Mouse (Mus musculus): Measurements from ENCODE around the gene Krt17. TPM values are rescaled to one million over a fixed set of nuclear protein-coding genes. Genes with fewer than 3 reads are reported as not detected.

The Krt17 gene
- polyA plus RNA-seq, 2 experiments: 28.1 to 75.5 TPM

- Histone ChIP-seq H3K9ac (ENCODE audit: low read depth, low read length, severe bottlenecking) (no peak within 1 kb of the TSS), H3K4me1 (ENCODE audit: control insufficient read depth, insufficient read depth, low read length) (no peaks in the 10 kb centered on the region), H3K27me3 (ENCODE audit: control insufficient read depth, insufficient read depth, low read length) (no peaks in the 10 kb centered on the region), H3K4me3 (replicated peaks; ENCODE audit: low read length) (no peak within 1 kb of the TSS), H3K9me3 (ENCODE audit: control insufficient read depth, low read length) (no peaks in the 10 kb centered on the region), H3K4me2 (replicated peaks; ENCODE audit: low read depth, low read length, severe bottlenecking) (no peak within 1 kb of the TSS), H3K36me3 (ENCODE audit: control insufficient read depth, insufficient read depth, low read length) (no peaks in the 10 kb centered on the region), H3K27ac (replicated peaks; ENCODE audit: low read depth, low read length) (no peak within 1 kb of the TSS)
- DNase-seq (ENCODE audit: low spot score) (no peak), ATAC-seq (ENCODE audit: low FRiP score, low read depth) (no peak)
- WGBS: 81% methylated on average over 7 of the region's 7 CpGs
- no peak for TF ChIP-seq POLR2A (IDR thresholded peaks at IDR 0.05; ENCODE audit: borderline replicate concordance, extremely low read depth, insufficient read depth, insufficient read length)
Measured at GRCm38 (mm10) chr11:100269821-100270332, 9.0 kb upstream of the Krt17 start, which contains the start of gene Krt42. TSS of gene Krt42 (minus strand) at chr11:100269871.

DNA sequence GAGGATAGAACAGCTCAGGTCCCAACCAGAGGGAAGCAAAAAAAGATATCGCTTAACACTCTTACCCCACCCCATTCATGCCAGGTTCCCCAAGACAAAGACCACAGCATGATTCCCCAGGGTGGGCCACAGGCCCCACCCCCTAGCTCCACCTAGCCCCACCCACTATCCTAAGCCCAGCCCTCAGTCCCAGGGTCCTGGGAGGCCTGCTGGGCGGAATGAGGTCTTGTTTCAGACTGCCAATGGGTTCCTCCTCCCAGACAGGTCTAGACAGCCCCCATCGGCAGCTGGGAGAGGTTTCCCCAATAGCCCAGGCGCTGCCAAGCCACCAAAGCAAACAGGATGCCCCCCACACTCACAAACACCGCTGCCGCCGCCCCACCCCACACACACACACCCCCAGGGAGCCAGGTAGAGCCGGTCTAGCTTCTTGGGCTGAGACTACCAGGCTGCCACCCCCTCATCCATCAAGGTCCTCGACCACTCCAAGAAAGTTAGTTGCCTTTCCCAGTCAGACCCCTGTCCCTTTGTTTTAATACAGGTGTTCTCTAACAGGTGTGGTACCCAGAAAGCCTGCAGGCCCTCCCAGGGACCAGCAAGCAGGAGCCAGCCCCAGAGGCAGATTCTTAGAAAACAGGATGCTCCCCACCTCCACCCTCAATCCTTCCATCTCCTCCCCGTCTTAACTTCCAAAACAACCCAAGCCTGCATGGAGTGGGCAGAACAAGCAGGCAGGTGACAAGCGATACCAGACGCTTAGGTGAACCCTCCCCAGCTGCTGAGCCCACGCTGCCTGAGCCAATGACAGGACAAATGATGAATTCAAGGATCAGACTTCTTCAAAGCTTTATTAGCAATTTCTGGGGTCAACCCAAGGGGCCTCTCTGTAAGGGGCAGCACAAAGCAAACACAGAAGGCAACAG, 1.5 kb upstream of the Krt17 start:
- Histone ChIP-seq H3K27ac (replicated peaks; ENCODE audit: low read depth, low read length) (no peak overlapping the region), H3K27me3 (ENCODE audit: control insufficient read depth, insufficient read depth, low read length) (no peaks in the 10 kb centered on the region), H3K9ac (ENCODE audit: low read depth, low read length, severe bottlenecking) (no peak overlapping the region), H3K4me3 (replicated peaks; ENCODE audit: low read length) (no peak overlapping the region), H3K9me3 (ENCODE audit: control insufficient read depth, low read length) (no peaks in the 10 kb centered on the region), H3K4me2 (replicated peaks; ENCODE audit: low read depth, low read length, severe bottlenecking) (no peak overlapping the region), H3K36me3 (ENCODE audit: control insufficient read depth, insufficient read depth, low read length) (no peaks in the 10 kb centered on the region), H3K4me1 (ENCODE audit: control insufficient read depth, insufficient read depth, low read length) (peaks cover 5% of the 10 kb centered on the region; the same call in 1 of the 2 replicates)
- WGBS: 26% methylated on average over 13 of the region's 13 CpGs
- ATAC-seq (ENCODE audit: low FRiP score, low read depth) (no peak), DNase-seq (ENCODE audit: low spot score) (no peak)
- no peak for TF ChIP-seq POLR2A (IDR thresholded peaks at IDR 0.05; ENCODE audit: borderline replicate concordance, extremely low read depth, insufficient read depth, insufficient read length)

- no peak for DNase-seq (ENCODE audit: low spot score)
- no peak for ATAC-seq (ENCODE audit: low FRiP score, low read depth)
- no peak overlapping the region for H3K4me2 ChIP-seq (replicated peaks; ENCODE audit: low read depth, low read length, severe bottlenecking)
- H3K27me3 ChIP-seq (ENCODE audit: control insufficient read depth, insufficient read depth, low read length): no peaks in the 10 kb centered on the region
- no peak overlapping the region for H3K9ac ChIP-seq (ENCODE audit: low read depth, low read length, severe bottlenecking)
- no peak for TF ChIP-seq POLR2A (IDR thresholded peaks at IDR 0.05; ENCODE audit: borderline replicate concordance, extremely low read depth, insufficient read depth, insufficient read length)
- peaks cover 5% of the 10 kb centered on the region; the same call in 1 of the 2 replicates for H3K4me1 ChIP-seq (ENCODE audit: control insufficient read depth, insufficient read depth, low read length)
- WGBS: 74% methylated on average over 9 of the region's 9 CpGs
- H3K4me3 ChIP-seq (replicated peaks; ENCODE audit: low read length): no peak overlapping the region
- no peaks in the 10 kb centered on the region for H3K36me3 ChIP-seq (ENCODE audit: control insufficient read depth, insufficient read depth, low read length)
- H3K27ac ChIP-seq (replicated peaks; ENCODE audit: low read depth, low read length): no peak overlapping the region
- no peaks in the 10 kb centered on the region for H3K9me3 ChIP-seq (ENCODE audit: control insufficient read depth, low read length)
Measured at GRCm38 (mm10) chr11:100261235-100261605, 391 bp upstream of the Krt17 start.

DNA sequence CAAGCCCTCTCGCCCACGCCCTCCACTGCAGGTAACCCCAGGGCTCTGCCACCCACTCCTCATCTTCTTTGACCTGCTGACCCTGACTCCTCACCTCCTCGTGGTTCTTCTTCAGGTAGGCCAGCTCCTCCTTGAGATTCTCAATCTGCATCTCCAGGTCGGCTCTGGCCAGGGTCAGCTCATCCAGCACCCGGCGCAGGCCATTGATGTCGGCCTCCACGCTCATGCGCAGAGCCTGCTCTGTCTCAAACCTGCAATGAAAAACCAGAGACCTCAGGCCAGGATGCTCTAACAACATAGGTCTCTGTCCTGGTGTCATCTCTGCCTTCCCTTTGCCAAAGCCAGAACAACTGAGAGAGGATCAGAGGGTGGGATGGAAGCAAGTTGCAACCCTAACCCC, 1.8 kb downstream of the Krt17 start:
- no peak overlapping the region for H3K4me2 ChIP-seq (replicated peaks; ENCODE audit: low read depth, low read length, severe bottlenecking)

GRCm38 (mm10) chr11:100257967-100258366, 2.9 kb downstream of the Krt17 start:
- Histone ChIP-seq H3K9ac (ENCODE audit: low read depth, low read length, severe bottlenecking) (no peak overlapping the region), H3K27me3 (ENCODE audit: control insufficient read depth, insufficient read depth, low read length) (no peaks in the 10 kb centered on the region), H3K36me3 (ENCODE audit: control insufficient read depth, insufficient read depth, low read length) (no peaks in the 10 kb centered on the region), H3K9me3 (ENCODE audit: control insufficient read depth, low read length) (no peaks in the 10 kb centered on the region), H3K27ac (replicated peaks; ENCODE audit: low read depth, low read length) (no peak overlapping the region), H3K4me3 (replicated peaks; ENCODE audit: low read length) (no peak overlapping the region), H3K4me2 (replicated peaks; ENCODE audit: low read depth, low read length, severe bottlenecking) (no peak overlapping the region), H3K4me1 (ENCODE audit: control insufficient read depth, insufficient read depth, low read length) (peaks cover 6% of the 10 kb centered on the region; the same call in 1 of the 2 replicates)
- TF ChIP-seq POLR2A (IDR thresholded peaks at IDR 0.05; ENCODE audit: borderline replicate concordance, extremely low read depth, insufficient read depth, insufficient read length): no peak
- DNase-seq (ENCODE audit: low spot score) (no peak), ATAC-seq (ENCODE audit: low FRiP score, low read depth) (no peak)
- 82% methylated on average over 1 of the region's 1 CpGs for WGBS

More for the DNA sequence above, 1.8 kb downstream of the Krt17 start:
- no peak for DNase-seq (ENCODE audit: low spot score)
- 92% methylated on average over 9 of the region's 9 CpGs for WGBS
- Histone ChIP-seq H3K9me3 (ENCODE audit: control insufficient read depth, low read length) (no peaks in the 10 kb centered on the region), H3K4me3 (replicated peaks; ENCODE audit: low read length) (no peak overlapping the region), H3K27me3 (ENCODE audit: control insufficient read depth, insufficient read depth, low read length) (no peaks in the 10 kb centered on the region), H3K4me1 (ENCODE audit: control insufficient read depth, insufficient read depth, low read length) (peaks cover 5% of the 10 kb centered on the region; the same call in 1 of the 2 replicates), H3K27ac (replicated peaks; ENCODE audit: low read depth, low read length) (no peak overlapping the region), H3K9ac (ENCODE audit: low read depth, low read length, severe bottlenecking) (no peak overlapping the region), H3K36me3 (ENCODE audit: control insufficient read depth, insufficient read depth, low read length) (no peaks in the 10 kb centered on the region)
- no peak for TF ChIP-seq POLR2A (IDR thresholded peaks at IDR 0.05; ENCODE audit: borderline replicate concordance, extremely low read depth, insufficient read depth, insufficient read length)
- no peak for ATAC-seq (ENCODE audit: low FRiP score, low read depth)

Measured in limb, embryonic 14.5 days (tissue).